Mouse (Mus musculus): Measurements from ENCODE around the gene Crcp. TPM values are rescaled to one million over a fixed set of nuclear protein-coding genes. Genes with fewer than 3 reads are reported as not detected.

The Crcp gene
- total RNA-seq, 1 experiment from 2014 or later = 35.9 TPM

GRCm38 (mm10) chr5:130096754-130097153, 67.7 kb downstream of the Crcp start:
- no peak for DNase-seq

GRCm38 (mm10) chr5:130097837-130098236, 68.7 kb downstream of the Crcp start:
- DNase-seq = no peak

- no peak for DNase-seq
Measured at GRCm38 (mm10) chr5:130101724-130102123, 72.6 kb downstream of the Crcp start.

GRCm38 (mm10) chr5:130109348-130109747, 80.3 kb downstream of the Crcp start:
- peak; percentile 24 for DNase-seq

Other genes starting within 250 kb of the Crcp start
- gene Psph, start 241.8 kb upstream of the Crcp start, total RNA-seq (2021) = 25.3 and 26.7 TPM in 2 replicates
- 39.5 and 44.8 TPM in 2 replicates for gene Sumf2, start 182.3 kb upstream of the Crcp start, total RNA-seq (2021)
- gene Chchd2, start 141.8 kb upstream of the Crcp start, total RNA-seq (2021) = 932 and 939 TPM in 2 replicates
- gene Zbed5, start 133.6 kb upstream of the Crcp start, total RNA-seq (2021) = 1.6 and 1.7 TPM in 2 replicates
- gene Phkg1, start 130.7 kb upstream of the Crcp start, total RNA-seq (2021) = 1.2 and 1.7 TPM in 2 replicates
- 4.3 and 5.9 TPM in 2 replicates for gene Nupr1l, start 120.8 kb upstream of the Crcp start, total RNA-seq (2021)
- 30.1 and 31.2 TPM in 2 replicates for gene Vkorc1l1, start 87.3 kb upstream of the Crcp start, total RNA-seq (2021)
- 40.0 and 41.2 TPM in 2 replicates for gene Gusb, start 26.2 kb upstream of the Crcp start, total RNA-seq (2021)
- 131 and 168 TPM in 2 replicates for gene Asl, start within 50 bp of the Crcp start, total RNA-seq (2021)
- gene Tpst1, start 44.0 kb downstream of the Crcp start, total RNA-seq (2021) = 32.5 and 35.5 TPM in 2 replicates
- 8.7 and 10.0 TPM in 2 replicates for gene Kctd7, start 115.6 kb downstream of the Crcp start, total RNA-seq (2021)
- gene Rabgef1, start 142.5 kb downstream of the Crcp start, total RNA-seq (2021) = 40.6 and 42.7 TPM in 2 replicates
- 46.4 and 51.7 TPM in 2 replicates for gene Tmem248, start 187.8 kb downstream of the Crcp start, total RNA-seq (2021)
- 77.1 and 87.0 TPM in 2 replicates for gene Sbds, start 226.2 kb downstream of the Crcp start, total RNA-seq (2021)
- 23.7 and 24.4 TPM in 2 replicates for gene Tyw1, start 226.3 kb downstream of the Crcp start, total RNA-seq (2021)